Mouse (Mus musculus) CD4-positive, CD25-positive, alpha-beta regulatory T cell, adult 2 months (primary cell): Measurements from ENCODE around the gene Gosr2.

ENCODE experiments used
- DNase-seq: peaks from one replicate; pipeline ENCODE4 v3.0.0-alpha.2; 2012; ENCODE audit warnings: low read depth, low spot score

Gene Gosr2

GRCm38 (mm10) chr11:103697565-103698176, at the start of gene Gosr2:
Gosr2 (minus strand) TSS chr11:103697898.
- peak; percentile 94 for DNase-seq

GRCm38 (mm10) chr11:103735046-103735781, 37.5 kb upstream of the Gosr2 start:
- no peak for DNase-seq

DNA sequence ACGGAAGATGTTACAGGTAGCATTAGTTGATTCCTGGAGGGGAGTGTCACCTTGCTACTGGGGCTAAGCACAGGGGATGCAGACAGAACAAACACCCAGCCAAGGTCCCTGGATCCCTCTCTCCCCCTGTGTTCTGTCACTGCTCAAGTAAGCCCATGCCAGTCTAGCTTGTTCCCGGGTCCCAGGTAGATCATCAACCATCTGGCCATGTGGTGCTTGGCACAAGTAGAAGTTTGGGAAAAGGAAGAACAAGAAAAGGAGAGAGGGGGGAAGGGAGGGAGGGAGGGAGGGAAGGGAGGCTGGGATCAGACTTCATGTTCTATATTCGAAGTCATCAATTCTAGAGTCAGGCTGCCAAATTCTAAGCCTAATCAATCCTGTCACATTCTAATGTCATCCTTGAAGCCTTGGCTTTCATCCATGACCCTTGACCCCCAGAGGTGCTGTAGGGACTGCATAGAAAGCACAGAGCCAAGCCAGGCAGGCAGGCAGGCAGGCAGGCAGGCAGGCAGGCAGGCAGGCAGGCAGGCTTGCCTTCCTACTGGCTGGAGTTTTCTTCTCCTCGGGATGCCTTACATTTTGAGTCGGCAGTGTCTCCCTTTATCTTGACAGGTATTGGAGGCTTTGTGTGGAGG, 36.8 kb upstream of the Gosr2 start:
- DNase-seq = no peak

DNA sequence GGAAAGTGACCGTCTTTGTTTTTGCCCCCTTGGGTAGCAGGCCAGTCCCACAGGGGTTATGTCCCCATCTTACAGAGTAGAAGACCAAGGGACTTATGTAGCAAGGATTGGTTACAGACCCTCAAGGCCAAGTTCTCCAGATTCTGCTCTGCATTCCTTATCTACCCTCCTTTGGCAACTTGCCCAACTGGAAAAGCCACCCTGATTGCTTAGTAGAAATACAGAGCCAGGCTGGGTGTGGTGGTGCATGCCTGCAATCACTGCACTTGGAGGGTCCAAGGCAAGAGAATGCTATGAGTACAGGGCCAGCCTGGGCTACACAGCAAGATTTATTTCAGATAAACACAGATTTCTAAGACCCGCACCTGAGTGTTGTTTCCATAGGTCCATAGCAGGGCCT, 36.3 kb upstream of the Gosr2 start:
- no peak for DNase-seq

GRCm38 (mm10) chr11:103733069-103733468, 35.4 kb upstream of the Gosr2 start:
- no peak for DNase-seq

- no peak for DNase-seq
Observed at GRCm38 (mm10) chr11:103732306-103732705, 34.6 kb upstream of the Gosr2 start.

GRCm38 (mm10) chr11:103731594-103731993, 33.9 kb upstream of the Gosr2 start:
- no peak for DNase-seq

GRCm38 (mm10) chr11:103729282-103729985, 31.7 kb upstream of the Gosr2 start:
- DNase-seq = no peak

GRCm38 (mm10) chr11:103724331-103724771, 26.7 kb upstream of the Gosr2 start:
- no peak for DNase-seq

DNA sequence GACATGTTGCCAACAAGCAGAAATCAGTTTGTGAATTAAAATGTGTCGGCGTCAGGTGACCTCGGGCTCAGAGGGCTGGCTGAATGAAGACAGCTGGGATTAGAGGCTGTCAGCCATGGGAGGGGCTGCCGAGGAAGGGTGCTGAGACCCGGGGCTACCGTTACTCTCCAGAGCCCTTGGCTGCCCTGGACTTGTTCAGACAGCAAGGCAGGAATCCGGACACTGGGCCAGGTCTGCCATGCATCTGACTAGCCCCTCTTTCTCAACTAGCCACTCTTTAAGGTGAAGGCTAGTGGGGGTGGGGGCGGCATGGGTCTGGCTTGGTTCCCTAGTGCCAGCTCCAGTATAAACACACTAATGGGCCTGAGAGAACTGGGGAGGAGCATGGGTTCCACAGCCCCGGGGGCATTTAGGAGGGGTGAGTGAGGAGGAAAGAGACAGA, 24.4 kb upstream of the Gosr2 start:
- DNase-seq = no peak

DNA sequence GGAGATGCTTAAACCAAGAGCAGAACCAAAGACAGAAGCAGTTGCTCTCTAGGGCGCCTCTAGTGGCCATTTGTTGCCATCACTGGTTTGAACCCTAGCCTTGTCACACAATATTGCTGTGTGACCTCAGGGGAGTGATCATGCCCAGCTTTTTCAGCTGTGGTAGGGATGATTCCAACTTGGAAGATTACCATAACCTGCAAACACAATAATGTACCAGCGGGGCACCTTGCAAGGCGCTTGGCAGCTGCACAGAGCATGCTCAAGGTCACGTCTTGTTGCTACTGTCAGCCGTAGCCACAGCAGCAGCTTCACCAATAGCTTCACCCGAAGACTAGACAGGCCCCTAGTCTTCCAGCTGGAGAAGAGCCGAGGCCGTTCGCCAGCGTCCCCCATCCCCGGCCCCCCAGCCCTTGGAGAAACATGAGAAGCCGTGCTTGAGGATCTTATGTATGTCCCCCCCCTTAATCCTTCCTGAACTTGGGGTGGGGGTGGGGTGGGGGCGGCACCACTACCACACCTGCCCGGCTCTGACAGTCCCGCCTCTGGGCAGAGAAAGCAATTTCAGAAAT, 23.9 kb upstream of the Gosr2 start:
- DNase-seq = peak; percentile 40

GRCm38 (mm10) chr11:103719436-103719835, 21.7 kb upstream of the Gosr2 start:
- no peak for DNase-seq

DNA sequence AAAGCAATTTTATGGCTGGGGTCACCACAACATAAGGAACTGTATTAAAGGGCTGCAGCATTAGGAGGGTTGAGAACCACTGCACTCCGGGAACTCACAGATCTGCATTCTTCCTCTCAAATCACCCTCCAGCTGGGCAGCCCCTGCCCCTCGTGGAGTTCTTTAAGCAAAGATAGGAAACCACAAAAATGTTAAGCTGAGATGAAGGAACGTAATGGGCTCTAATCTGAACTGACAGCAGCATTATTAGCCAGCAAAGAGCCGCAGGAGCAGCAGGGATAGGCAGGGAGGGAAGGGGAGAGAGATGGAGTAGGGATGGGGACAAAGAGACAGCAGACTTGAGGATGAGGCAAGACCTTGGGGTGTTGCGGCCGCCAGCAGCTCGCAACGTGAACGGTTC, 19.3 kb upstream of the Gosr2 start:
- no peak for DNase-seq

DNA sequence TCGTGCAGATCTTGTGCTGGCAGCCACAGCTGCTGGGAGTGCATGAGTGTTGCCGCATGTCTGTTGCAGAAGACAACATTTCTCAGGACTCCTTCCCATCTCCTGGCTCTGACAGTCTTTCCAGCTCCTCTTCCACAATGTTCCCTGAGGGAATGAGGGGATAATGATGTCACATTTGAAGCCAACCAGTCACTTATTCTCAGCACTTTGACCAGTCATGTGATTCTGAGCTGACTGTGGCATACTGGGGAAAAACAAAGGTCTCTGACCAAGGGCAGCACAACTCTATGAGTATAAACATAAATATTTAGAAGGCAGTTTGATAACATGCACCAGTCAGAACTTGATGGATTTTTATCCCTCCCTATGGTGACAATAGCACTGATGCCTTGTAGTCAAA, 16.4 kb upstream of the Gosr2 start:
- DNase-seq = no peak

DNA sequence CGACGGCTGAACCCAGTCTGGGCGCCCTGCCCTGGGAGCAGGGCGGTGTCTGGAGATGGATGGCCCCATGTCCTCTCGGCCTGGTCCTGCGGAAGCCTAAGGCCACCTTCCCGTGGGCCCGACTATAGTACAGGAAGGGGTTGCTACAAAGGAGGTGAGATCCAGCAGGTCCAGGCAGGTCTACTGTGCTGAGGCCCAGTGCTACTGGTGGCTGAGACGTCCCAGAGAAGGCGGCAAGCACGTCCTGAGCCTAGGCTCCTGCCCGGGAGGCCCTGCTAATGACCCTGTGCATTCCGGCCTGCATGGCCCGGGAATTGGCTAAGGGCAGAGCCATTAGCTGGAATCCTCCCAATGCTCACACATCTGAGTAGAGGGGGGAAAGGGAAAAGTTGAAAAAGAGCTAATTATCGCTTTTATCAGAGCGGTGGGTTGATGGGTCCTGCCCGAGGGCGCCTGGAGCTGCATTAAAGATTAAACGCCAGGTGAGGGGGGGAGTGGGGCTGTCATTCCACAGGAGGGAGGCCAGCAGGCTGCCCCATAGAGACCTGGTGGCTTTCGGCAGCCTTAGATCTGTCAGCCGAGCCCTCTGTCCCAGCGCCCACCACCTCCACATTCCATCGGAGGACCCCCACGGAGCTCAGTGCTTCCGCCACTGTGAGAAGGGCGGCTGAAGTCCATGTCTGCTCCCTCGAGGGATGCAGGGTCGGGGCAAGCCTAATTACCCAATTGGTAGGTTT, 14.3 kb upstream of the Gosr2 start:
- DNase-seq = no peak

- DNase-seq = no peak
Observed at GRCm38 (mm10) chr11:103709982-103710381, 12.3 kb upstream of the Gosr2 start.

GRCm38 (mm10) chr11:103707005-103707404, 9.3 kb upstream of the Gosr2 start:
- no peak for DNase-seq

GRCm38 (mm10) chr11:103698226-103698625, 528 bp upstream of the Gosr2 start:
- no peak for DNase-seq

GRCm38 (mm10) chr11:103696851-103697564, 690 bp downstream of the Gosr2 start:
- no peak for DNase-seq

GRCm38 (mm10) chr11:103693241-103693640, 4.5 kb downstream of the Gosr2 start:
- DNase-seq = no peak
